Mouse (Mus musculus): ENCODE measurements around the gene Irgc1. TPM values are rescaled to one million over a fixed set of nuclear protein-coding genes. Genes with fewer than 3 reads are reported as not detected.

Gene Irgc1
- 0.08 TPM in 1 of 2 replicates, not detected in the other for polyA plus RNA-seq (2015; fragmentation: Nextera tagmentation; extraction: Ambion mirVana)

GRCm38 (mm10) chr7:24451855-24452311 lies at the start of gene Irgc1:
TSS of gene Irgc1 (minus strand) at chr7:24452297.

GRCm38 (mm10) chr7:24481474-24482207 lies 29.5 kb upstream of the Irgc1 start, which contains the start of gene Cadm4:
TSS of gene Cadm4 (plus strand) at chr7:24482023.

DNA sequence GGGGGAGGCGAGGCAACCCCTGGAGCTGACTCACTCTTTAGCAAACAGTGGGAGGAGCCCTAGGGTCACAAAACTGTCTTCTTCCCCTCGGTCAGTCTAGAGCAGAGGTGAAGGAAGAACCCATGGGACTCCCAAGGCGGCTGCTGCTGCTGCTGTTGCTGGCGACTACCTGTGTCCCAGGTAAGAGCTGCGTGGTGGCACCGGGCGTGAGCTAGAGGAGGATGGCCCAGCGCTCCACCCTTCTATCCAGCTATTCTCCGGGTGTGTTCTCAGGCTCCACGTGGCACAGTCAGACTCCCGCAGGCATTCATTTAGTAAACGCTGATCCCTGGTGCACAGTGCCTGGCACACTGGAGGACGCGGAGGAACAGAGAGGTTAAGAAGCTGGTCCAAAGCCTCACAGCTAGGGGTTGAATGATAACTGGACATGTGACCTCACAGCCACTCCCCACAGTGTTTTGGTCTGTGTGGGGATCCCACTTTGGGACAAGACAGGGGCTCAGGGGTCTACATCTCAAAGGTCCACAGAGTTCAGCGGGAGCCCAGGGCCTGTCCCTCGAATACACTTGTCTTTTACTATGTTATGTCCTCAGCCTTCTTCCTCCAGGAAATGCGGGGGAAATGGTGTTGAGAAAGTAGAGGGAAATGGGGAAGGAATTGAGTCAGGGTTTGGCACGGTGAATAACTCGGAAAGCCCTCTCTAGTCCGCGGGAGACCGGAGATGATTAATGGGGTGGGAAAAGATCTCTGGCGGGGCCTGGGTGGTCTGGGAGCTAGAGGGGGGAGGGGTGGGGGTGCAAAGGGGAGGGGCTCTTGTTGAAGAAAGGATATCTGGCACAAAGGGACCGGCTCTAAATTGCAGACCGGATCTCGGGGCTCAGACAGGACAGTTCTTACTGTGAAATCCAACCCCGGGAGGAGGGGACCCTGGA lies 10.6 kb upstream of the Irgc1 start, which contains the start of gene Plaur:
Gene Plaur (plus strand): TSS at position 97 of the 932 bp plus-strand sequence.

DNA sequence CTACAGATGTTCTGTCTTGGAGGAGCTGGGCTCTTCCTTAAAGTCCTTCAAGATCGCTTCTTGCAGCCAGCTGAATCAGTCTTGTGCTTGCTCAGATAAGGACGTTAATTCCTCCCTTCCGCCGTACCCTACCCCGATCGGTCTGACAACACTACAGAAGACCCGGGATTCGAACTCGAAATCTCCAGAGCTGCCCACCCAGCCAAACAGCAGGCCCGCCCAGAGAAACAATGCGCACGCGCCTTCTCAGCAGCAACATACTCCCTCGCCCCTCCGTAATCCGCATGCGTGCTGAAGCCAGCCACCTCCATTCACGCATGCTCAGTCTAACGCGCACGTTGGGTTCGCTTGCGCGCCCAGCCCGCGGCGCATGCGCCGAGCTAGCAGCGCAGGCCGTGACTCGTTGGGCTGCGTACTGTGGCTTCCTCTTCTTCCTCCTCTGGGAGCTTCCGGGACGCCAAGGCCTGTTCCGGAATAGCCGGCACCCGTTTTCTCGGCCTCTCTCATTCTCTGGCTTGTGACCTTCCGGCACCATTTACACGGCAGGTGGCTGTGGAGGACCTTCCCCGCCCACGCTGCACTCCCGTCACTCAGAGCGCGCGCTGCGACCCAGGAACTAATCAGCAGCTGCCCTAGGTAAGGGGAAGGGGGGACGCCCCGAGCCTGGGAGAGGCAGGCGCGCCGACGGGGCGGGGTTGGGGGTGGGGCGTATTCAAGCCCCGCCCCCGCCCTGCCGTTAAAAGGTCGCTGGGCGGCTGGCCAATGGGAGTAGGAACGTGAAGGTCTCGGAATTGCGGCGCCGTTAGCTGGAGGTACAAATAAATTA lies 52.6 kb downstream of the Irgc1 start, which contains the start of gene Smg9:
Gene Smg9 (plus strand): TSS at position 364 of the 826 bp plus-strand sequence.

Other genes with a start within 250 kb of the Irgc1 start
- 3.4 and 5.8 TPM in 2 replicates for gene Zfp111, start 240.9 kb downstream of the Irgc1 start, polyA plus RNA-seq (2015; fragmentation: Nextera tagmentation; extraction: Ambion mirVana)
- 1.4 and 1.6 TPM in 2 replicates for gene Zfp109, start 214.7 kb downstream of the Irgc1 start, polyA plus RNA-seq (2015; fragmentation: Nextera tagmentation; extraction: Ambion mirVana)
- gene Zfp108, start 197.5 kb downstream of the Irgc1 start, polyA plus RNA-seq (2015; fragmentation: Nextera tagmentation; extraction: Ambion mirVana) = 1.3 and 1.9 TPM in 2 replicates
- gene Zfp93, start 181.9 kb downstream of the Irgc1 start, polyA plus RNA-seq (2015; fragmentation: Nextera tagmentation; extraction: Ambion mirVana) = 4.3 and 4.6 TPM in 2 replicates
- gene Zfp61, start 151.1 kb downstream of the Irgc1 start, polyA plus RNA-seq (2015; fragmentation: Nextera tagmentation; extraction: Ambion mirVana) = 9.9 and 10.5 TPM in 2 replicates
- gene Zfp94, start 135.6 kb downstream of the Irgc1 start, polyA plus RNA-seq (2015; fragmentation: Nextera tagmentation; extraction: Ambion mirVana) = 4.0 and 4.7 TPM in 2 replicates
- gene Tescl, start 118.4 kb downstream of the Irgc1 start, polyA plus RNA-seq (2015; fragmentation: Nextera tagmentation; extraction: Ambion mirVana) = 0.31 TPM in 1 of 2 replicates, not detected in the other
- 0.54 and 0.85 TPM in 2 replicates for gene Lypd5, start 103.1 kb downstream of the Irgc1 start, polyA plus RNA-seq (2015; fragmentation: Nextera tagmentation; extraction: Ambion mirVana)
- 6.5 and 10.8 TPM in 2 replicates for gene Kcnn4, start 82.0 kb downstream of the Irgc1 start, polyA plus RNA-seq (2015; fragmentation: Nextera tagmentation; extraction: Ambion mirVana)
- 16.0 and 19.1 TPM in 2 replicates for gene Smg9, start 52.7 kb downstream of the Irgc1 start, polyA plus RNA-seq (2015; fragmentation: Nextera tagmentation; extraction: Ambion mirVana)
- gene Plaur, start 10.2 kb upstream of the Irgc1 start, polyA plus RNA-seq (2015; fragmentation: Nextera tagmentation; extraction: Ambion mirVana) = 34.6 and 58.9 TPM in 2 replicates
- 1.9 and 2.9 TPM in 2 replicates for gene Cadm4, start 29.7 kb upstream of the Irgc1 start, polyA plus RNA-seq (2015; fragmentation: Nextera tagmentation; extraction: Ambion mirVana)
- gene Zfp428, start 54.7 kb upstream of the Irgc1 start, polyA plus RNA-seq (2015; fragmentation: Nextera tagmentation; extraction: Ambion mirVana) = 15.6 and 20.1 TPM in 2 replicates
- 0.11 TPM in 1 of 2 replicates, not detected in the other for gene AC161166.1, start 60.2 kb upstream of the Irgc1 start, polyA plus RNA-seq (2015; fragmentation: Nextera tagmentation; extraction: Ambion mirVana)
- 3.1 and 3.2 TPM in 2 replicates for gene Irgq, start 78.4 kb upstream of the Irgc1 start, polyA plus RNA-seq (2015; fragmentation: Nextera tagmentation; extraction: Ambion mirVana)
- gene Pinlyp, start 93.8 kb upstream of the Irgc1 start, polyA plus RNA-seq (2015; fragmentation: Nextera tagmentation; extraction: Ambion mirVana) = 0.19 TPM in 1 of 2 replicates, not detected in the other
- 33.5 and 36.6 TPM in 2 replicates for gene Xrcc1, start 94.0 kb upstream of the Irgc1 start, polyA plus RNA-seq (2015; fragmentation: Nextera tagmentation; extraction: Ambion mirVana)
- gene Ethe1, start 135.2 kb upstream of the Irgc1 start, polyA plus RNA-seq (2015; fragmentation: Nextera tagmentation; extraction: Ambion mirVana) = 82.4 and 97.2 TPM in 2 replicates
- gene Zfp575, start 135.3 kb upstream of the Irgc1 start, polyA plus RNA-seq (2015; fragmentation: Nextera tagmentation; extraction: Ambion mirVana) = 3.2 and 3.6 TPM in 2 replicates
- gene Phldb3, start 158.5 kb upstream of the Irgc1 start, polyA plus RNA-seq (2015; fragmentation: Nextera tagmentation; extraction: Ambion mirVana) = 0.47 and 0.49 TPM in 2 replicates
- gene Lypd3, start 184.3 kb upstream of the Irgc1 start, polyA plus RNA-seq (2015; fragmentation: Nextera tagmentation; extraction: Ambion mirVana) = 8.4 and 12.9 TPM in 2 replicates
- gene Tex101, start 224.4 kb upstream of the Irgc1 start, polyA plus RNA-seq (2015; fragmentation: Nextera tagmentation; extraction: Ambion mirVana) = not detected in 2 replicates

Data from urinary bladder, postnatal 0 days (tissue).